Mouse (Mus musculus): ENCODE measurements around the gene Phf21a.

DNA sequence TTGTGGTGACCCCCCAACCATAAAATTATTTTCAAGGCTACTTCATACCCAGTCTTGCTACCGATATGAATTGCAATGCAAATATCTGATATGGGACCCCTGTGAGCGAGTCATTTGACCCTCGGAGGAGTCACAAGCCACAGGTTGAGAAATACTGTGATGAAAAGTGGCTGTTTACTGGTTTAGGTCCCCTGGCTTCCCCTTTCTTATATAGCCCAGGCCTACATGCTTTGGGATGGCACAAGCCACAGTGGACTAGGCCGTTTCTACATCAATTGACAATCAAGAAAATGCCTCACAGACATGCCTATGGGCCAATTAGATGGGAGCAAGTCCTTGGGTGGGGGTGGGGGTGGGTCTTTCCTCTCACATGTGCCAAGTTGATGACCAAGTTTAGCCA, 80.3 kb downstream of the Phf21a start:
- TF ChIP-seq CTCF (IDR thresholded peaks at IDR 0.05) (no peak), POLR2A (IDR thresholded peaks at IDR 0.05; ENCODE audit: insufficient read depth, low read depth, low read length) (no peak), EP300 (IDR thresholded peaks at IDR 0.05; ENCODE audit: insufficient read depth, low read depth, low read length) (no peak)
